Mouse (Mus musculus) ES-Bruce4 (cell line): ENCODE data around the gene Aqp2. TPM values are rescaled to one million over a fixed set of nuclear protein-coding genes. Genes with fewer than 3 reads are reported as not detected.

ENCODE experiments used
- H3K27ac ChIP-seq: 2 replicates; pipeline ENCODE4 v1.5.1; 2012; ENCODE audit warnings: low read length, inconsistent platforms; ENCODE audit not compliant: insufficient read depth
- H3K27me3 ChIP-seq: 2 replicates; pipeline ENCODE4 v1.6.1; 2012; ENCODE audit warnings: mild to moderate bottlenecking, low read length, inconsistent platforms; ENCODE audit not compliant: control insufficient read depth, poor library complexity, insufficient read depth, severe bottlenecking
- H3K36me3 ChIP-seq: 2 replicates; pipeline ENCODE4 v1.6.1; 2012; ENCODE audit warnings: inconsistent platforms, mild to moderate bottlenecking, low read length, moderate library complexity; ENCODE audit not compliant: control insufficient read depth, poor library complexity, insufficient read depth, severe bottlenecking
- H3K4me1 ChIP-seq: one replicate; pipeline ENCODE4 v1.8.1; 2011; ENCODE audit warnings: low read length; ENCODE audit not compliant: control insufficient read depth, insufficient read depth
- H3K4me3 ChIP-seq: 2 replicates; pipeline ENCODE4 v1.5.1; 2011; ENCODE audit warnings: low read depth, mild to moderate bottlenecking, low read length
- H3K9ac ChIP-seq: 2 replicates; pipeline ENCODE4 v1.6.1; 2012; ENCODE audit warnings: low read depth, mild to moderate bottlenecking, inconsistent platforms; ENCODE audit not compliant: poor library complexity, severe bottlenecking
- H3K9me3 ChIP-seq: replicated peaks from 2 replicates; pipeline ENCODE4 v1.6.1; 2012; ENCODE audit warnings: mild to moderate bottlenecking, low read length, inconsistent platforms; ENCODE audit not compliant: control insufficient read depth, poor library complexity, insufficient read depth, severe bottlenecking
- CTCF ChIP-seq: IDR thresholded peaks from one replicate; pipeline ENCODE4 v1.8.1; 2011; ENCODE audit warnings: low read depth, low read length
- EP300 ChIP-seq: IDR thresholded peaks from 2 replicates; pipeline ENCODE4 v1.6.1; 2011; ENCODE audit warnings: low read depth, low read length; ENCODE audit not compliant: insufficient read depth
- POLR2A ChIP-seq: IDR thresholded peaks from one replicate; pipeline ENCODE4 v1.8.1; 2011; ENCODE audit warnings: low read length; ENCODE audit not compliant: insufficient read depth
- polyA plus RNA-seq: library from polyadenylated mRNA; stranded (reverse); fragments of >200 nt; gene quantifications from 2 replicates; pipeline ENCODE4 v1.2.4, GENCODE M21; 2011; ENCODE audit warnings: low read depth; ENCODE audit not compliant: missing spikeins, insufficient read depth, insufficient read length

The Aqp2 gene
- polyA plus RNA-seq, 1 experiment: not detected

DNA sequence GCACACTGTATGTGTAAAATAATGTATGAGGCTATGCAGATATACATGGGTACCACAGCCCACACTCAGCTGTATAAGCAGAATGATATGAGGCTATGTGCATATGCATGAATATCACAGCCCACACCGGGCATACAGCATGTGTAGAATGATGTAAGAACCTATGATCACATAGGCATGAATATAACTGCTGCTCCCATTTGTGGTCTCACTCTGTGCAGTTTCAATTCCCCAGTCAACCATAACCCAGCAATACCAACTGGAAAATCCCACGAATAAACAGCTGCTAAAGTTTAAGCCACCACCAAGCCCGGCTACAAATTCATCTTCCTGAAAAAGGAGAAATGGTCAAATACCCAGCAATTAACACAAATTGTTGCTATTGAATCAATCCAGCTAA is 39.7 kb downstream of the Aqp2 start:
- Histone ChIP-seq H3K9ac (no peak overlapping the region), H3K4me1 (no peaks in the 10 kb centered on the region), H3K36me3 (peaks cover 25% of the 10 kb centered on the region), H3K9me3 (no peaks in the 10 kb centered on the region), H3K27ac (no peak overlapping the region), H3K27me3 (no peaks in the 10 kb centered on the region), H3K4me3 (no peak overlapping the region)
- TF ChIP-seq CTCF (no peak), POLR2A (no peak), EP300 (no peak)

DNA sequence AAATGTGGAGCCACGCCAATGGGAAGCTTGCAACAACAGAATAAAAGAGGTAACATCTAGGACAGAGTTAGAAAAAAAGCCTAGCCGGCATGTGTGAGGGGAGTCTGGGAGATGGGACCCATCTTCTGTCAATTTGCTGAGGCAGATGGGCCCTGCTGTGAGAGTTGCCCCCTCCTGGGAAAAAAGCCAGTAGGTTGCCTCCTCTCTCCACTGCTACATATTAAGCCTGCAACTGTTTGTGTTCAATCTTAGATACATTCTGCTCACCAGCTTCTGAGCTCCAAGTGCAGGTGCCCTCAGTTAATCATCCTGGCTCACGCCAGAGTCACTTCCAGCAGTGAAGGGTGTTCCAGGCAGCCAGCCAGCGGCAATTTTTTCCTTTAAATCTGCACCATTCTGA is 41.0 kb downstream of the Aqp2 start:
- Histone ChIP-seq H3K4me1 (no peaks in the 10 kb centered on the region), H3K4me3 (no peak overlapping the region), H3K27me3 (no peaks in the 10 kb centered on the region), H3K27ac (no peak overlapping the region), H3K36me3 (peaks cover 34% of the 10 kb centered on the region), H3K9ac (no peak overlapping the region), H3K9me3 (no peaks in the 10 kb centered on the region)
- TF ChIP-seq POLR2A (no peak), EP300 (no peak), CTCF (no peak)

DNA sequence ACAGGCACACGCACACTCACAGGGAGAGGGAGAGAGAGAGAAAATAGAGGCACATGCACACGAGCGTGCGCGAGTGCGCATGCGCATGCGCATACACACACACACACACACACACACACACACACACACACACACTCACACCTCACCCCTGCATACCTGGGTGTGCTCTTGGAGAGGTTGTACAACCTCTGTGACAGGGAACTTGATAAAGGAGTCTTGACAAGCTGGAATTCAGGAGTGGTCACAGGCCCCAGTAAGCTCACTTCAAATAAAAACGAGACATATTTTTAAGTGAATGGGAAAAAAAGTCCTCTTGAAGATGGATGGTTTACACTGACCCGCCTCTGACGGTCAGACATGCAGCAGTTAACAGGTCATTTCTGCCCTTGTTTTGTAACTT is 43.2 kb downstream of the Aqp2 start:
- Histone ChIP-seq H3K27ac (no peak overlapping the region), H3K9me3 (no peaks in the 10 kb centered on the region), H3K27me3 (no peaks in the 10 kb centered on the region), H3K4me1 (no peaks in the 10 kb centered on the region), H3K36me3 (peaks cover 54% of the 10 kb centered on the region), H3K9ac (no peak overlapping the region), H3K4me3 (no peak overlapping the region)
- TF ChIP-seq POLR2A (no peak), CTCF (no peak), EP300 (no peak)

DNA sequence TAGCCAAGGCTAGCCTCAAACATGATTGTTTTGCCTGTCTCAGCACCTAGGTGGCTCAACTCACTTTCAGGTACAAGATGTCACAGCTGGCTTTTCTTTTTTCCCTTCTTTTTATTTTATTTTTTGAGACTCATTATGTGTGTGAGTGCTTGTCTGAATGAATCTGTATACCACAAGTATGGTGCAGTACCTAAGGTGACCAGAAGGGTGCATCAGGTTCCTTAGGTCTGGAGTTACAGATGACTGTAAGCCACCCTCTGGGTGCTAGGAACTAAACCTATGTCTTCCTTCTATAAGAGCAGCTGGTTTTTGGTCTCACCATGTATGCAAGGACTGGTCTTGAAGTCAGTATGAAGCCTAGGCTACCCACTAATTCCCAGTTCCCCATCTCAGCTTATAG is 52.8 kb downstream of the Aqp2 start:
- Histone ChIP-seq H3K27me3 (no peaks in the 10 kb centered on the region), H3K4me3 (no peak overlapping the region), H3K4me1 (no peaks in the 10 kb centered on the region), H3K9ac (no peak overlapping the region), H3K27ac (no peak overlapping the region), H3K9me3 (no peaks in the 10 kb centered on the region), H3K36me3 (peaks cover 84% of the 10 kb centered on the region)
- TF ChIP-seq CTCF: no peak
- TF ChIP-seq EP300: no peak
- TF ChIP-seq POLR2A: no peak

Other genes with a start within 250 kb of the Aqp2 start
- 10.1 and 10.2 TPM in 2 replicates for gene Fmnl3, start 208.6 kb upstream of the Aqp2 start, polyA plus RNA-seq
- 429 and 499 TPM in 2 replicates for gene Tmbim6, start 186.2 kb upstream of the Aqp2 start, polyA plus RNA-seq
- gene Nckap5l, start 121.3 kb upstream of the Aqp2 start, polyA plus RNA-seq: 6.1 and 10.4 TPM in 2 replicates
- gene Bcdin3d, start 104.3 kb upstream of the Aqp2 start, polyA plus RNA-seq: 10.7 and 12.5 TPM in 2 replicates
- 0.72 and 0.90 TPM in 2 replicates for gene Faim2, start 50.9 kb upstream of the Aqp2 start, polyA plus RNA-seq
- not detected in 2 replicates for gene Aqp5, start 11.7 kb downstream of the Aqp2 start, polyA plus RNA-seq
- 0.32 and 0.42 TPM in 2 replicates for gene Aqp6, start 22.3 kb downstream of the Aqp2 start, polyA plus RNA-seq
- gene Racgap1, start 72.6 kb downstream of the Aqp2 start, polyA plus RNA-seq: 122 and 134 TPM in 2 replicates
- gene Asic1, start 91.3 kb downstream of the Aqp2 start, polyA plus RNA-seq: 3.9 and 4.1 TPM in 2 replicates
- 92.3 and 100 TPM in 2 replicates for gene Smarcd1, start 123.1 kb downstream of the Aqp2 start, polyA plus RNA-seq
- gene Gm17349, start 126.4 kb downstream of the Aqp2 start, polyA plus RNA-seq: not detected in 2 replicates
- gene Gpd1, start 138.5 kb downstream of the Aqp2 start, polyA plus RNA-seq: 0.28 and 1.9 TPM in 2 replicates
- 36.3 and 37.8 TPM in 2 replicates for gene Cox14, start 146.6 kb downstream of the Aqp2 start, polyA plus RNA-seq
- gene Cers5, start 193.8 kb downstream of the Aqp2 start, polyA plus RNA-seq: 49.5 and 52.1 TPM in 2 replicates